Comparison of ENCODE assay signal across 8 mouse cellular contexts in genomic region chr7:105555571-105555970, GRCm38 (mm10). TPM values are rescaled to one million over a fixed set of nuclear protein-coding genes. Genes with fewer than 3 reads are reported as not detected.
DNase-seq lines count a peak whose midpoint lies in the region; ATAC-seq and TF ChIP-seq lines count a peak whose summit lies in the region.

No protein-coding gene starts in this region.

- peak overlapping the region; percentile 78; the same call in 1 of the 2 replicates for H3K9ac ChIP-seq in heart, embryonic 14.5 days (ENCODE audit: low read length)
- peak overlapping the region; percentile 71; the same call in 1 of the 2 replicates for H3K9ac ChIP-seq in liver, embryonic 15.5 days

- WGBS in heart, embryonic 14.5 days = 74% methylated on average over 10 of the region's 10 CpGs
- WGBS in liver, embryonic 15.5 days (ENCODE audit: insufficient replicate concordance) = 88% methylated on average over 10 of the region's 10 CpGs

- peaks cover 34% of the 10 kb centered on the region for H3K36me3 ChIP-seq in heart, embryonic 14.5 days (ENCODE audit: control insufficient read depth, insufficient read depth, low read length)
- peaks cover 22% of the 10 kb centered on the region for H3K36me3 ChIP-seq in liver, embryonic 15.5 days (replicated peaks)

- peak overlapping the region; percentile 92; the same call in 1 of the 2 replicates for H3K27ac ChIP-seq in layer of hippocampus, adult 2 months
- H3K27ac ChIP-seq in cortical plate, adult 2 months (ENCODE audit: insufficient read depth, low read length) = no peak overlapping the region
- no peak overlapping the region for H3K27ac ChIP-seq in heart, embryonic 14.5 days (replicated peaks in 1 of 2; ENCODE audit: control insufficient read depth in 1 of 2, insufficient read depth in 1 of 2, low read depth in 2 of 2, low read length in 2 of 2)
- H3K27ac ChIP-seq in liver, embryonic 15.5 days (replicated peaks) = no peak overlapping the region

- TF ChIP-seq POLR2A in cortical plate, adult 2 months (IDR thresholded peaks at IDR 0.05; ENCODE audit: extremely low read depth, insufficient read depth, low read length) = no peak

- H3K27me3 ChIP-seq in heart, embryonic 14.5 days (ENCODE audit: control insufficient read depth, insufficient read depth, low read length) = no peaks in the 10 kb centered on the region
- no peaks in the 10 kb centered on the region for H3K27me3 ChIP-seq in liver, embryonic 15.5 days

- DNase-seq in layer of hippocampus, adult 2 months (ENCODE audit: low spot score in 2 of 2) = no peak
- no peak for DNase-seq in layer of hippocampus, postnatal 25 days (ENCODE audit: extremely low spot score in 1 of 2, low spot score in 1 of 2)
- DNase-seq in spleen, adult 12 weeks (ENCODE audit: low spot score) = no peak
- no peak for DNase-seq in Muller cell, postnatal 12 days (ENCODE audit: inconsistent ontology term)
- DNase-seq in kidney, postnatal 36 days = no peak

- H3K9me3 ChIP-seq in heart, embryonic 14.5 days (ENCODE audit: control insufficient read depth, low read length) = no peaks in the 10 kb centered on the region
- no peaks in the 10 kb centered on the region for H3K9me3 ChIP-seq in liver, embryonic 15.5 days (replicated peaks)

- H3K4me1 ChIP-seq in cortical plate, adult 2 months (ENCODE audit: control insufficient read depth, insufficient read depth, low read length) = peaks cover 15% of the 10 kb centered on the region
- H3K4me1 ChIP-seq in heart, embryonic 14.5 days (ENCODE audit: control insufficient read depth in 2 of 2, insufficient read depth in 2 of 2, low read length in 2 of 2) = peaks cover 11 to 15% of the 10 kb centered on the region in 2 experiments
- H3K4me1 ChIP-seq in liver, embryonic 15.5 days (replicated peaks) = peaks cover 27% of the 10 kb centered on the region

- no peak for TF ChIP-seq CTCF in layer of hippocampus, adult 2 months (conservative IDR thresholded peaks at IDR 0.05)
- TF ChIP-seq CTCF in cortical plate, adult 2 months (IDR thresholded peaks at IDR 0.05; ENCODE audit: extremely low read depth, insufficient read depth, low read length) = no peak

- no peak for ATAC-seq in heart, embryonic 14.5 days (ENCODE audit: insufficient number of reproducible peaks, insufficient read depth, low FRiP score, low read depth)
- no peak for ATAC-seq in liver, embryonic 15.5 days (ENCODE audit: insufficient read depth)

- peak overlapping the region; percentile 95 for H3K4me3 ChIP-seq in layer of hippocampus, adult 2 months
- H3K4me3 ChIP-seq in cortical plate, adult 2 months (ENCODE audit: insufficient read depth, low read length) = peak overlapping the region; percentile 64
- H3K4me3 ChIP-seq in heart, embryonic 14.5 days (ENCODE audit: control insufficient read depth in 1 of 2, insufficient read depth in 1 of 2, low read depth in 1 of 2, low read length in 2 of 2) = no peak overlapping the region
- peak overlapping the region; percentile 67 for H3K4me3 ChIP-seq in liver, embryonic 15.5 days (replicated peaks)

- peak overlapping the region; percentile 69; the same call in 1 of the 2 replicates for H3K4me2 ChIP-seq in heart, embryonic 14.5 days (ENCODE audit: low read length)
- H3K4me2 ChIP-seq in liver, embryonic 15.5 days = peak overlapping the region; percentile 89

RNA-seq across cellular contexts. Expression of gene Smpd1, which starts 1.4 kb away (rescaled TPM):
- 10 to 100 TPM; 82.7 to 86.2 TPM for total RNA-seq in layer of hippocampus, adult 2 months (2021)
- 10 to 100 TPM; 89.3 to 93.6 TPM for total RNA-seq in layer of hippocampus, postnatal 25 days (2021)
- 93.2 and 93.3 TPM in 2 replicates for polyA plus RNA-seq in cortical plate, adult 2 months (2012; rRNA removed)
- polyA plus RNA-seq in heart, embryonic 14.5 days (2014; fragmentation: Nextera tagmentation; extraction: Ambion mirVana) = 60.1 and 64.2 TPM in 2 replicates
- 21.9 and 22.0 TPM in 2 replicates for polyA plus RNA-seq in liver, embryonic 15.5 days (2015; fragmentation: Nextera tagmentation; extraction: Ambion mirVana)

RNA-seq across cellular contexts. Expression of gene Apbb1, which starts 25.9 kb away (rescaled TPM):
- total RNA-seq in layer of hippocampus, adult 2 months (2021) = 100 to 1,000 TPM; 360 to 370 TPM
- total RNA-seq in layer of hippocampus, postnatal 25 days (2021) = 100 to 1,000 TPM; 371 to 404 TPM
- 564 and 565 TPM in 2 replicates for polyA plus RNA-seq in cortical plate, adult 2 months (2012; rRNA removed)
- polyA plus RNA-seq in heart, embryonic 14.5 days (2014; fragmentation: Nextera tagmentation; extraction: Ambion mirVana) = 37.3 and 39.6 TPM in 2 replicates
- 2.3 and 2.4 TPM in 2 replicates for polyA plus RNA-seq in liver, embryonic 15.5 days (2015; fragmentation: Nextera tagmentation; extraction: Ambion mirVana)

RNA-seq across cellular contexts. Expression of gene Hpx, which starts 44.4 kb away (rescaled TPM):
- total RNA-seq in layer of hippocampus, adult 2 months (2021) = under 1 TPM in 1 of 2 experiments, not detected in 1; 0.23 TPM
- total RNA-seq in layer of hippocampus, postnatal 25 days (2021) = not detected
- polyA plus RNA-seq in cortical plate, adult 2 months (2012; rRNA removed) = 0.93 and 0.94 TPM in 2 replicates
- polyA plus RNA-seq in heart, embryonic 14.5 days (2014; fragmentation: Nextera tagmentation; extraction: Ambion mirVana) = 0.26 TPM in 1 of 2 replicates, not detected in the other
- 343 and 400 TPM in 2 replicates for polyA plus RNA-seq in liver, embryonic 15.5 days (2015; fragmentation: Nextera tagmentation; extraction: Ambion mirVana)

Comparison
In these comparisons a context has a peak if more than half of its experiments do, and no peak if none do; other contexts are left out.
1. H3K4me3 ChIP-seq: peak in layer of hippocampus, adult 2 months (single experiment), cortical plate, adult 2 months (single experiment) and liver, embryonic 15.5 days (single experiment); none in heart, embryonic 14.5 days (0 of 2).
2. RNA of gene Apbb1, which starts 25.9 kb away (polyA plus RNA-seq): 564 to 565 TPM in cortical plate, adult 2 months; 37.3 to 39.6 TPM in heart, embryonic 14.5 days and 2.3 to 2.4 TPM in liver, embryonic 15.5 days; every median in the first group is over 10 times any median in the second.
3. RNA of gene Hpx, which starts 44.4 kb away (polyA plus RNA-seq): 343 to 400 TPM in liver, embryonic 15.5 days; 0.93 to 0.94 TPM in cortical plate, adult 2 months and 0.26 TPM in heart, embryonic 14.5 days; every median in the first group is over 100 times any median in the second.